Mouse (Mus musculus) liver, embryonic 16.5 days (tissue): ENCODE results near the gene Tulp3. TPM values are rescaled to one million over a fixed set of nuclear protein-coding genes. Genes with fewer than 3 reads are reported as not detected.

Experiments used
- ATAC-seq: fragments of 200-750 bp; cut with Nextera tagmentation; 2 replicates; pipeline ENCODE4 v1.8.0; 2017; ENCODE audit warnings: low read depth, mild to moderate bottlenecking, moderate number of reproducible peaks, moderate library complexity
- H3K27ac ChIP-seq: fragments of 300-500 bp; sonication (generic); 2 replicates; pipeline ENCODE4 v1.5.1; 2014; ENCODE audit warnings: mild to moderate bottlenecking, low read length
- H3K27me3 ChIP-seq: fragments of 300-500 bp; sonication (generic); 2 replicates; pipeline ENCODE4 v1.6.1; 2014; ENCODE audit warnings: low read depth, low read length, mixed read lengths; ENCODE audit not compliant: control insufficient read depth, insufficient read depth
- H3K36me3 ChIP-seq: fragments of 300-500 bp; sonication (generic); 2 replicates; pipeline ENCODE4 v1.6.1; 2014; ENCODE audit warnings: mild to moderate bottlenecking; ENCODE audit not compliant: control insufficient read depth, insufficient read depth
- H3K4me1 ChIP-seq: fragments of 300-500 bp; sonication (generic); 2 replicates; pipeline ENCODE4 v1.6.1; 2014; ENCODE audit warnings: low read depth, low read length, mixed read lengths; ENCODE audit not compliant: control insufficient read depth
- H3K4me2 ChIP-seq: fragments of 300-500 bp; sonication (generic); 2 replicates; pipeline ENCODE4 v1.6.1; 2014; ENCODE audit warnings: low read depth, low read length, mixed read lengths
- H3K4me3 ChIP-seq: fragments of 300-500 bp; sonication (generic); 2 replicates; pipeline ENCODE4 v1.5.1; 2014; ENCODE audit warnings: low read depth, mild to moderate bottlenecking, low read length
- H3K9ac ChIP-seq: fragments of 300-500 bp; sonication (generic); 2 replicates; pipeline ENCODE4 v1.6.1; 2014; ENCODE audit warnings: low read depth, low read length
- H3K9me3 ChIP-seq: fragments of 300-500 bp; sonication (generic); replicated peaks from 2 replicates; pipeline ENCODE4 v1.6.1; 2016; ENCODE audit warnings: low read length; ENCODE audit not compliant: control insufficient read depth
- WGBS: fragments of 180-500 bp; shearing (Covaris S2); extraction: QIAGEN DNeasy Blood & Tissue Kit; methylation state at CpG from one replicate; pipeline ENCODE4 v1.1.7; 2014; ENCODE audit not compliant: insufficient replicate concordance; 5-methylcytosine and 5-hydroxymethylcytosine counted together
- polyA plus RNA-seq: library from polyadenylated mRNA; unstranded; fragments of >200 nt; fragmentation: Nextera tagmentation; extraction: Ambion mirVana; gene quantifications from 2 replicates; pipeline ENCODE4 v1.2.1, GENCODE M21; 2015

Tulp3 gene
- polyA plus RNA-seq, 1 experiment from 2014 or later, result 1.7 TPM

GRCm38 (mm10) chr6:128276349-128276748, 79.3 kb downstream of the Tulp3 start:
- H3K27ac ChIP-seq, result no peak overlapping the region
- H3K9ac ChIP-seq, result no peak overlapping the region
- no peaks in the 10 kb centered on the region for H3K9me3 ChIP-seq
- WGBS, result 71% methylated on average over 6 of the region's 6 CpGs
- H3K4me2 ChIP-seq, result no peak overlapping the region
- H3K4me3 ChIP-seq, result no peak overlapping the region
- H3K36me3 ChIP-seq, result no peaks in the 10 kb centered on the region
- no peaks in the 10 kb centered on the region for H3K27me3 ChIP-seq
- no peak for ATAC-seq
- no peaks in the 10 kb centered on the region for H3K4me1 ChIP-seq

GRCm38 (mm10) chr6:128275506-128276064, 80.1 kb downstream of the Tulp3 start:
- Histone ChIP-seq H3K4me2 (no peak overlapping the region), H3K4me3 (no peak overlapping the region), H3K27ac (no peak overlapping the region), H3K9me3 (no peaks in the 10 kb centered on the region), H3K4me1 (no peaks in the 10 kb centered on the region), H3K27me3 (no peaks in the 10 kb centered on the region), H3K36me3 (no peaks in the 10 kb centered on the region), H3K9ac (no peak overlapping the region)
- 69% methylated on average over 8 of the region's 8 CpGs for WGBS
- ATAC-seq, result no peak

DNA sequence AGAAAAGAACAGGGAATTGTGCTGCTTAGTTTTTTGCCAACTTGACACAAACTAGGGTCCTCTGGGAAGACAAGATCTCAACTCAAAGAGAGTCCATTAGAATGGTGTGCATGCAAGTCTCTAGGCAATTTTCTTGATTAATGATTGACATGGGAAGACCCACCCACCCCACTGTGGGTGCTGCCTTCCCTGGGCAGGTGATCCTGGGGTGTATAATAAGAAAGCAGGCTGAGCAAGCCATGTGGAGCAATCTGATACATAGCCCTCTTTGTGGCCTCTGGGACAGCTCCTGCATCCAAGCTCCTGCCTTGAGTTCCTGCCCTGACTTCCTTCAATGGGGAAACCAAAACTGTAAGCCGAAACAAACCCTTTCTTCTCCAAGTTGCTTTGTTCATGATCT, 82.1 kb downstream of the Tulp3 start:
- H3K4me2 ChIP-seq, result no peak overlapping the region
- ATAC-seq, result no peak
- 50% methylated on average over 1 of the region's 1 CpGs for WGBS
- no peak overlapping the region for H3K27ac ChIP-seq
- H3K27me3 ChIP-seq, result no peaks in the 10 kb centered on the region
- no peak overlapping the region for H3K4me3 ChIP-seq
- H3K9me3 ChIP-seq, result no peaks in the 10 kb centered on the region
- no peaks in the 10 kb centered on the region for H3K36me3 ChIP-seq
- no peak overlapping the region for H3K9ac ChIP-seq
- H3K4me1 ChIP-seq, result no peaks in the 10 kb centered on the region

- Histone ChIP-seq H3K4me1 (no peaks in the 10 kb centered on the region), H3K4me3 (no peak overlapping the region), H3K27me3 (no peaks in the 10 kb centered on the region), H3K36me3 (no peaks in the 10 kb centered on the region), H3K9ac (no peak overlapping the region), H3K4me2 (no peak overlapping the region), H3K9me3 (no peaks in the 10 kb centered on the region), H3K27ac (no peak overlapping the region)
- 80% methylated on average over 17 of the region's 17 CpGs for WGBS
- ATAC-seq, result no peak
Observed at GRCm38 (mm10) chr6:128272754-128273153, 82.9 kb downstream of the Tulp3 start.

Other genes starting within 250 kb of the Tulp3 start
- 23.3 and 25.8 TPM in 2 replicates for gene Tspan9, start 212.3 kb downstream of the Tulp3 start, polyA plus RNA-seq
- 0.44 and 0.51 TPM in 2 replicates for gene Tead4, start 55.0 kb downstream of the Tulp3 start, polyA plus RNA-seq
- 48.0 and 54.8 TPM in 2 replicates for gene Rhno1, start 7.1 kb upstream of the Tulp3 start, polyA plus RNA-seq
- gene Foxm1, start 7.1 kb upstream of the Tulp3 start, polyA plus RNA-seq, result 14.4 and 17.3 TPM in 2 replicates
- not detected in 2 replicates for gene Tex52, start 19.6 kb upstream of the Tulp3 start, polyA plus RNA-seq
- gene Gm44596, start 19.7 kb upstream of the Tulp3 start, polyA plus RNA-seq, result not detected in 2 replicates
- 4.1 and 4.7 TPM in 2 replicates for gene Nrip2, start 43.4 kb upstream of the Tulp3 start, polyA plus RNA-seq
- gene Itfg2, start 69.1 kb upstream of the Tulp3 start, polyA plus RNA-seq, result 10.5 and 11.9 TPM in 2 replicates
- gene Fkbp4, start 82.8 kb upstream of the Tulp3 start, polyA plus RNA-seq, result 156 and 174 TPM in 2 replicates
- gene Pzp, start 170.9 kb upstream of the Tulp3 start, polyA plus RNA-seq, result 674 and 844 TPM in 2 replicates
- gene A2ml1, start 225.8 kb upstream of the Tulp3 start, polyA plus RNA-seq, result 47.2 and 49.7 TPM in 2 replicates